Mouse (Mus musculus) embryonic facial prominence, embryonic 10.5 days (tissue): ENCODE measurements at regions not wholly inside any gene's neighbourhood (a gene's known extent, or its start where the extent isn't known, plus 50 kb on each side); places are given as distances from the start of the nearest gene placed in this dataset.

ENCODE experiments used
- DNase-seq: peaks from one replicate; pipeline ENCODE4 v3.0.0-alpha.2; 2017; ENCODE audit warnings: low spot score
- H3K27ac ChIP-seq: fragments of 300-500 bp; sonication (generic); replicated peaks from 2 replicates; pipeline ENCODE4 v1.5.1; 2016; ENCODE audit warnings: mild to moderate bottlenecking
- H3K27me3 ChIP-seq: fragments of 300-500 bp; sonication (generic); replicated peaks from 2 replicates; pipeline ENCODE4 v1.6.1; 2016; ENCODE audit warnings: low read depth, mild to moderate bottlenecking; ENCODE audit not compliant: poor library complexity, severe bottlenecking
- H3K36me3 ChIP-seq: fragments of 300-500 bp; sonication (generic); replicated peaks from 2 replicates; pipeline ENCODE4 v1.6.1; 2016; ENCODE audit warnings: mild to moderate bottlenecking, moderate library complexity
- H3K4me1 ChIP-seq: fragments of 300-500 bp; sonication (generic); 2 replicates; pipeline ENCODE4 v1.6.1; 2016
- H3K4me3 ChIP-seq: fragments of 300-500 bp; sonication (generic); 2 replicates; pipeline ENCODE4 v1.5.1; 2016; ENCODE audit warnings: mild to moderate bottlenecking, moderate library complexity
- H3K9me3 ChIP-seq: fragments of 300-500 bp; sonication (generic); 2 replicates; pipeline ENCODE4 v1.6.1; 2016; ENCODE audit warnings: mild to moderate bottlenecking
- WGBS: fragments of 180-500 bp; shearing (Covaris S2); methylation state at CpG from one replicate; pipeline ENCODE4 v1.1.7; 2016; 5-methylcytosine and 5-hydroxymethylcytosine counted together

- Histone ChIP-seq H3K4me1 (no peaks in the 10 kb centered on the region), H3K27ac (no peak overlapping the region), H3K9me3 (no peaks in the 10 kb centered on the region), H3K27me3 (no peaks in the 10 kb centered on the region; the same call in 1 of the 2 replicates), H3K4me3 (no peak overlapping the region), H3K36me3 (no peaks in the 10 kb centered on the region)
- no peak for DNase-seq
- WGBS: 67% methylated on average over 1 of the region's 1 CpGs
These were observed 388.3 kb upstream of the Zfp703 start for GRCm38 (mm10) chr8:26588841-26589240.

GRCm38 (mm10) chr8:26590591-26591212 lies 386.4 kb upstream of the Zfp703 start:
- WGBS: 85% methylated on average over 2 of the region's 2 CpGs
- Histone ChIP-seq H3K27me3 (no peaks in the 10 kb centered on the region; the same call in 1 of the 2 replicates), H3K4me1 (0 out of 2 replicates have a peak, but pooled peaks cover 4% of the 10 kb centered on the region), H3K4me3 (no peak overlapping the region), H3K9me3 (no peaks in the 10 kb centered on the region), H3K36me3 (no peaks in the 10 kb centered on the region), H3K27ac (no peak overlapping the region)
- no peak for DNase-seq

- Histone ChIP-seq H3K4me3 (no peak overlapping the region), H3K4me1 (0 out of 2 replicates have a peak, but pooled peaks cover 4% of the 10 kb centered on the region), H3K27me3 (no peaks in the 10 kb centered on the region; the same call in 1 of the 2 replicates), H3K27ac (no peak overlapping the region), H3K9me3 (no peaks in the 10 kb centered on the region), H3K36me3 (no peaks in the 10 kb centered on the region)
- 83% methylated on average over 3 of the region's 3 CpGs for WGBS
- no peak for DNase-seq
These were observed 385.9 kb upstream of the Zfp703 start for GRCm38 (mm10) chr8:26591266-26591665.

- no peak overlapping the region for H3K27ac ChIP-seq
- no peak for DNase-seq
- H3K4me3 ChIP-seq: no peak overlapping the region
- no peaks in the 10 kb centered on the region; the same call in 1 of the 2 replicates for H3K27me3 ChIP-seq
- no peaks in the 10 kb centered on the region for H3K36me3 ChIP-seq
- 85% methylated on average over 5 of the region's 5 CpGs for WGBS
- 0 out of 2 replicates have a peak, but pooled peaks cover 10% of the 10 kb centered on the region for H3K4me1 ChIP-seq
- no peaks in the 10 kb centered on the region for H3K9me3 ChIP-seq
These were observed 383.4 kb upstream of the Zfp703 start for GRCm38 (mm10) chr8:26593536-26594368.

GRCm38 (mm10) chr8:26594369-26594920 lies 382.7 kb upstream of the Zfp703 start:
- Histone ChIP-seq H3K27ac (no peak overlapping the region), H3K36me3 (no peaks in the 10 kb centered on the region), H3K9me3 (no peaks in the 10 kb centered on the region), H3K4me1 (0 out of 2 replicates have a peak, but pooled peaks cover 10% of the 10 kb centered on the region), H3K4me3 (no peak overlapping the region), H3K27me3 (no peaks in the 10 kb centered on the region; the same call in 1 of the 2 replicates)
- WGBS: 79% methylated on average over 11 of the region's 11 CpGs
- no peak for DNase-seq

- Histone ChIP-seq H3K9me3 (no peaks in the 10 kb centered on the region), H3K27me3 (no peaks in the 10 kb centered on the region; the same call in 1 of the 2 replicates), H3K4me3 (no peak overlapping the region), H3K36me3 (no peaks in the 10 kb centered on the region), H3K27ac (no peak overlapping the region), H3K4me1 (0 out of 2 replicates have a peak, but pooled peaks cover 10% of the 10 kb centered on the region)
- WGBS: 86% methylated on average over 13 of the region's 13 CpGs
- no peak for DNase-seq
These were observed 381.6 kb upstream of the Zfp703 start for GRCm38 (mm10) chr8:26595431-26596018.

- WGBS: 65% methylated on average over 7 of the region's 7 CpGs
- Histone ChIP-seq H3K9me3 (no peaks in the 10 kb centered on the region), H3K4me3 (no peak overlapping the region), H3K27ac (no peak overlapping the region), H3K27me3 (no peaks in the 10 kb centered on the region; the same call in 1 of the 2 replicates), H3K36me3 (no peaks in the 10 kb centered on the region), H3K4me1 (0 out of 2 replicates have a peak, but pooled peaks cover 10% of the 10 kb centered on the region)
- no peak for DNase-seq
These were observed 380.3 kb upstream of the Zfp703 start for GRCm38 (mm10) chr8:26596665-26597362.

GRCm38 (mm10) chr8:26598520-26598919 lies 378.6 kb upstream of the Zfp703 start:
- WGBS: 91% methylated on average over 8 of the region's 8 CpGs
- no peak for DNase-seq
- Histone ChIP-seq H3K27me3 (no peaks in the 10 kb centered on the region), H3K36me3 (no peaks in the 10 kb centered on the region), H3K9me3 (no peaks in the 10 kb centered on the region), H3K27ac (no peak overlapping the region), H3K4me1 (0 out of 2 replicates have a peak, but pooled peaks cover 10% of the 10 kb centered on the region), H3K4me3 (no peak overlapping the region)

GRCm38 (mm10) chr8:26600127-26600526 lies 377.0 kb upstream of the Zfp703 start:
- H3K4me1 ChIP-seq: 0 out of 2 replicates have a peak, but pooled peaks cover 6% of the 10 kb centered on the region
- no peak for DNase-seq
- no peaks in the 10 kb centered on the region for H3K36me3 ChIP-seq
- no peaks in the 10 kb centered on the region for H3K27me3 ChIP-seq
- no peak overlapping the region for H3K4me3 ChIP-seq
- no peak overlapping the region for H3K27ac ChIP-seq
- WGBS: 91% methylated on average over 9 of the region's 9 CpGs
- no peaks in the 10 kb centered on the region for H3K9me3 ChIP-seq

- 94% methylated on average over 1 of the region's 1 CpGs for WGBS
- Histone ChIP-seq H3K9me3 (peaks cover 9% of the 10 kb centered on the region; the same call in 1 of the 2 replicates), H3K27me3 (no peaks in the 10 kb centered on the region), H3K4me1 (no peaks in the 10 kb centered on the region), H3K4me3 (no peak overlapping the region), H3K27ac (no peak overlapping the region), H3K36me3 (no peaks in the 10 kb centered on the region)
- DNase-seq: no peak
These were observed 369.1 kb upstream of the Zfp703 start for GRCm38 (mm10) chr8:26608001-26608400.

GRCm38 (mm10) chr8:26608588-26608987 lies 368.5 kb upstream of the Zfp703 start:
- Histone ChIP-seq H3K27ac (no peak overlapping the region), H3K4me1 (no peaks in the 10 kb centered on the region), H3K9me3 (peaks cover 9% of the 10 kb centered on the region; the same call in 1 of the 2 replicates), H3K4me3 (no peak overlapping the region), H3K27me3 (no peaks in the 10 kb centered on the region), H3K36me3 (no peaks in the 10 kb centered on the region)
- DNase-seq: no peak
- WGBS: 66% methylated on average over 3 of the region's 3 CpGs

- Histone ChIP-seq H3K9me3 (peaks cover 10% of the 10 kb centered on the region; the same call in 1 of the 2 replicates), H3K36me3 (no peaks in the 10 kb centered on the region), H3K27me3 (no peaks in the 10 kb centered on the region), H3K27ac (no peak overlapping the region), H3K4me3 (no peak overlapping the region), H3K4me1 (no peaks in the 10 kb centered on the region)
- DNase-seq: no peak
These were observed 365.0 kb upstream of the Zfp703 start for GRCm38 (mm10) chr8:26612153-26612552.
